Mouse (Mus musculus): ENCODE data around the gene Rwdd3.

GRCm38 (mm10) chr3:121163271-121163819 is 8.2 kb downstream of the Rwdd3 start:
- no peak for TF ChIP-seq POLR2A (IDR thresholded peaks at IDR 0.05; ENCODE audit: extremely low read depth, insufficient read depth, low read length)
- peak; percentile 99 for TF ChIP-seq CTCF (IDR thresholded peaks at IDR 0.05; ENCODE audit: low read depth, low read length)

Measured in liver, adult 2 months (tissue).